Mouse (Mus musculus) forebrain, postnatal 0 days (tissue): ENCODE data around the gene Per2. TPM values are rescaled to one million over a fixed set of nuclear protein-coding genes. Genes with fewer than 3 reads are reported as not detected.
A peak's percentile ranks its signal among the peaks of the same experiment; 100 is the strongest.

Source experiments
- ATAC-seq: fragments of 200-750 bp; cut with Nextera tagmentation; 2 replicates; pipeline ENCODE4 v1.8.0; 2017; ENCODE audit warnings: mild to moderate bottlenecking, moderate library complexity
- DNase-seq: peaks from one replicate; pipeline ENCODE4 v3.0.0-alpha.2; 2015
- H3K27ac ChIP-seq: fragments of 300-500 bp; sonication (generic); 2 replicates; pipeline ENCODE4 v1.5.1; 2014; ENCODE audit warnings: low read depth, mild to moderate bottlenecking, antibody characterized with exemption, low read length, moderate library complexity, mixed read lengths
- H3K27me3 ChIP-seq: fragments of 300-500 bp; sonication (generic); 2 replicates; pipeline ENCODE4 v1.6.1; 2014; ENCODE audit warnings: mild to moderate bottlenecking, low read length, mixed read lengths; ENCODE audit not compliant: insufficient read depth
- H3K36me3 ChIP-seq: fragments of 300-500 bp; sonication (generic); 2 replicates; pipeline ENCODE4 v1.6.1; 2014; ENCODE audit warnings: mild to moderate bottlenecking, moderate library complexity; ENCODE audit not compliant: insufficient read depth
- H3K4me1 ChIP-seq: fragments of 300-500 bp; sonication (generic); 2 replicates; pipeline ENCODE4 v1.6.1; 2014; ENCODE audit warnings: antibody characterized with exemption; ENCODE audit not compliant: insufficient read depth
- H3K4me2 ChIP-seq: fragments of 300-500 bp; sonication (generic); 2 replicates; pipeline ENCODE4 v1.6.1; 2014; ENCODE audit warnings: low read depth, mild to moderate bottlenecking, moderate library complexity
- H3K4me3 ChIP-seq: fragments of 300-500 bp; sonication (generic); 2 replicates; pipeline ENCODE4 v1.5.1; 2014; ENCODE audit warnings: low read depth, low read length, mixed read lengths
- H3K9ac ChIP-seq: fragments of 300-500 bp; sonication (generic); 2 replicates; pipeline ENCODE4 v1.6.1; 2014; ENCODE audit warnings: mild to moderate bottlenecking
- H3K9me3 ChIP-seq: fragments of 300-500 bp; sonication (generic); 2 replicates; pipeline ENCODE4 v1.6.1; 2016; ENCODE audit warnings: low read length
- CTCF ChIP-seq: sonication (generic); IDR thresholded peaks from 2 replicates; pipeline ENCODE4 v1.5.1; 2016; ENCODE audit warnings: antibody characterized with exemption, control low read depth, low read depth
- WGBS: fragments of 180-500 bp; shearing (Covaris S2); extraction: QIAGEN DNeasy Blood & Tissue Kit; methylation state at CpG from one replicate; pipeline ENCODE4 v1.1.7; 2014; 5-methylcytosine and 5-hydroxymethylcytosine counted together
- polyA plus RNA-seq: library from polyadenylated mRNA; unstranded; fragments of >200 nt; fragmentation: Nextera tagmentation; extraction: Ambion mirVana; gene quantifications from 2 replicates; pipeline ENCODE4 v1.2.1, GENCODE M21; 2015
- total RNA-seq: library from RNA; depleted of rRNA; stranded (reverse); fragments of >200 nt; gene quantifications from 2 replicates; pipeline ENCODE4 v1.2.3, GENCODE M21; 2014

Per2 gene
- total and polyA plus RNA-seq, 2 experiments from 2014 or later = 4.3 to 9.0 TPM

DNA sequence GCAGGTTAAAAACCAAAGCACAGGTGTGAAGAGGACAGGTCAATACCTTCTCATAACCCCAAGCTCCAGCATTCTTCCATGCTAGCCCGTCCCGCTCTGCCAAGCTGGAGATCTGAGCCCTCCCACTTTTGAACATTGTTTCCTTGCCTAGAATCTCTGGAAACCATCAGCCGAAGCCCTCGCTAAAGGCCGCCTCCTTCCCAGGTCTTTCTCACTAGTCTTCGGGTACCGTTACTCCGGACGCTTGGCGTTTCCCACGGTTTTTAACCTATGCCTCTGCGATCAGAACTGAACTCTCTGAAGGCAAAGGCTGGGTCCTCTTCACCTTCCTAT is 61.2 kb downstream of the Per2 start:
- Histone ChIP-seq H3K4me3 (peak overlapping the region; percentile 85), H3K9me3 (no peaks in the 10 kb centered on the region), H3K9ac (peak overlapping the region; percentile 85), H3K4me2 (peak overlapping the region; percentile 67), H3K27ac (peak overlapping the region; percentile 95), H3K36me3 (peaks cover 3% of the 10 kb centered on the region; the same call in 1 of the 2 replicates), H3K27me3 (no peaks in the 10 kb centered on the region), H3K4me1 (peaks cover 12% of the 10 kb centered on the region)
- ATAC-seq (peak; percentile 1; the same call in 1 of the 2 replicates), DNase-seq (no peak)
- WGBS = 2% methylated on average over 12 of the region's 12 CpGs
- TF ChIP-seq CTCF = no peak

DNA sequence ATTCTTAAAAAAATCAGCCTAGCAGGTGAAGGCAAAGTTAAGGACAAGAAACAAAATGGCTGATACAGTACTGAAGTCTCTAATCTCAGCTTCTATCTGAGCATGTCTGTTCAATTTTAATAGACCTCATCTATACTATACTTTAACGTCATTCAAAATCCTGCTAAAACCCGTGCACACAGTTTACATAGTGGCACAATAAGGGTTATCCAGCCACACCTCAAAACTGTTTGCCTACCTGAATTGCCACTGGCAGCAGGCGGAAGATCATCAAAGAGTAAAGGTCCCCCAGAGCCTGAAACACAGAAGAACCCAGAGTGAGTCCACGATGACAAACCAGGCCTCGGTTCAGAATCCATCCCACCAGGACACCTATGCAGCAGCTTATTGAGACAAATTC is 68.8 kb downstream of the Per2 start:
- DNase-seq = no peak
- ATAC-seq = no peak
- Histone ChIP-seq H3K27ac (no peak overlapping the region), H3K4me1 (no peaks in the 10 kb centered on the region), H3K9ac (no peak overlapping the region), H3K4me2 (no peak overlapping the region), H3K9me3 (no peaks in the 10 kb centered on the region), H3K36me3 (peaks cover 32% of the 10 kb centered on the region), H3K4me3 (no peak overlapping the region), H3K27me3 (no peaks in the 10 kb centered on the region)
- no peak for TF ChIP-seq CTCF
- WGBS = 94% methylated on average over 5 of the region's 5 CpGs

GRCm38 (mm10) chr1:91381091-91381471 is 78.0 kb downstream of the Per2 start:
- TF ChIP-seq CTCF = no peak
- no peak overlapping the region for H3K4me3 ChIP-seq
- ATAC-seq (no peak), DNase-seq (no peak)
- H3K27me3 ChIP-seq = no peaks in the 10 kb centered on the region
- WGBS = 94% methylated on average over 4 of the region's 4 CpGs
- no peak overlapping the region for H3K27ac ChIP-seq
- no peak overlapping the region for H3K9ac ChIP-seq
- H3K4me2 ChIP-seq = no peak overlapping the region
- peaks cover 83% of the 10 kb centered on the region for H3K36me3 ChIP-seq
- no peaks in the 10 kb centered on the region for H3K4me1 ChIP-seq
- H3K9me3 ChIP-seq = no peaks in the 10 kb centered on the region

DNA sequence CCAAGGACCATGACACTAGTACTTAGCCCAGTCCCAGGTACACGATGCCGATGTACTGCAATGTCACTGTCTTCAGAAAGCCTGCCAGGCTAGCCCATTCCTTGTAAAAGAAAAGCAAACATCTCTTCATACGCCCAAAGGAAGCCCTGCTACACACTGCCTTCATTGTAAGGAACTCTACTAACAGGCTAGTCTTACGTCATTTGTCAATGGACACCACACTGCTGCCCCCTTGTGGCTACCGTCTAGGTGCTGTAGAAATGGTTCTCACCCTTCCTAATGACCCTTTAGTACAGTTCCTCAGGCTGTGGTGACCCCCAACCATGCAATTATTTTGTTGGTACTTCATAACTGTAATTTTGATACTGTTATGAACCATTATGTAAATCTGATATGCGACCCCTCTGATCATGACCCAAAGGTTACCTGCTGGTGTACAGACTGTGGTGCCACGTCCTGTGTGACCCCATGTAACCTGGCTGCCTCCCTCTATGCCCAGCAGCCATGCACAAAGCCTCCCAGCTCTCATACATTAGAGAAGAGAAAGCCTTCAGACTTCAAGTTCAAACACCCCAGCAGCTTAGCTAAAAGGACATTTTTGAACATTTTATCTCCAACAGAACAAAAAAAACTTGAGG is 78.6 kb downstream of the Per2 start:
- Histone ChIP-seq H3K27me3 (no peaks in the 10 kb centered on the region), H3K36me3 (peaks cover 88% of the 10 kb centered on the region), H3K4me3 (no peak overlapping the region), H3K27ac (no peak overlapping the region), H3K4me1 (no peaks in the 10 kb centered on the region), H3K4me2 (no peak overlapping the region), H3K9me3 (no peaks in the 10 kb centered on the region), H3K9ac (no peak overlapping the region)
- DNase-seq = peak; percentile 85
- 57% methylated on average over 7 of the region's 7 CpGs for WGBS
- TF ChIP-seq CTCF = peak; percentile 89
- ATAC-seq = peak; percentile 80

- H3K27ac ChIP-seq = no peak overlapping the region
- H3K4me2 ChIP-seq = no peak overlapping the region
- no peaks in the 10 kb centered on the region for H3K4me1 ChIP-seq
- TF ChIP-seq CTCF = no peak
- DNase-seq (no peak), ATAC-seq (no peak)
- WGBS = 87% methylated on average over 6 of the region's 6 CpGs
- H3K9ac ChIP-seq = no peak overlapping the region
- H3K27me3 ChIP-seq = no peaks in the 10 kb centered on the region
- H3K36me3 ChIP-seq = peaks cover 77% of the 10 kb centered on the region
- H3K9me3 ChIP-seq = no peaks in the 10 kb centered on the region
- H3K4me3 ChIP-seq = no peak overlapping the region
Measured at GRCm38 (mm10) chr1:91373414-91373835, 85.7 kb downstream of the Per2 start.

GRCm38 (mm10) chr1:91370055-91370454 is 89.1 kb downstream of the Per2 start:
- Histone ChIP-seq H3K4me3 (no peak overlapping the region), H3K4me1 (no peaks in the 10 kb centered on the region), H3K9ac (no peak overlapping the region), H3K27ac (no peak overlapping the region), H3K36me3 (peaks cover 44% of the 10 kb centered on the region), H3K27me3 (peaks cover 9% of the 10 kb centered on the region; the same call in 1 of the 2 replicates), H3K4me2 (no peak overlapping the region), H3K9me3 (no peaks in the 10 kb centered on the region)
- whole genome bisulfite sequencing = 88% methylated on average over 23 of the region's 23 CpGs
- DNase-seq (no peak), ATAC-seq (no peak)
- TF ChIP-seq CTCF = no peak

DNA sequence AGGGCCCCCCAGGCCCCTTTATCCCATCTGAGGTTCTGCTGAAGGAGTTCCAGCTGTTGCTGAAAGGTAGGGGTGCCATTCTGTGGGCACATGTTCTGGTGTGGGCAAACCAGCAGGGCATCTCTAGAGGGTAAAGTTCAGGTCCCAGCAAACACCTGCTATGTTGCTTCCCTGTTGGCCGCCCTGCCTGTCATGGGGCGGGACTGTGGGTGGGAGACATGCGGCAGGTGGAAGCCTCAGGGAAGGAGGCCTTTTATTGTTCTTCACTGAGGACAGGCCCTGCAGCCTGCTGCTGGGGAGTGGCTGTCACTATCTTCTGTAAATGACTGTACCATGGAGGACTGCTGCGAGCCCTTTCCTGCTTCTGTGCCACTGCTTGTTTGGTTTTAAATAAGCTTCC is 89.7 kb downstream of the Per2 start:
- no peaks in the 10 kb centered on the region for H3K4me1 ChIP-seq
- peaks cover 39% of the 10 kb centered on the region for H3K36me3 ChIP-seq
- no peak for TF ChIP-seq CTCF
- 69% methylated on average over 4 of the region's 4 CpGs for WGBS
- no peak for ATAC-seq
- H3K4me2 ChIP-seq = no peak overlapping the region
- H3K27me3 ChIP-seq = peaks cover 9% of the 10 kb centered on the region; the same call in 1 of the 2 replicates
- no peak for DNase-seq
- H3K9me3 ChIP-seq = peaks cover 2% of the 10 kb centered on the region; the same call in 1 of the 2 replicates
- H3K27ac ChIP-seq = no peak overlapping the region
- H3K9ac ChIP-seq = no peak overlapping the region
- H3K4me3 ChIP-seq = no peak overlapping the region
